8 mouse cellular contexts compared by ENCODE assay signal in genomic region chr17:27057517-27058055, GRCm38 (mm10). TPM values are rescaled to one million over a fixed set of nuclear protein-coding genes. Genes with fewer than 3 reads are reported as not detected.
A peak's percentile ranks its signal among the peaks of the same experiment; 100 is the strongest.
DNase-seq lines count a peak whose midpoint lies in the region; ATAC-seq lines count a peak whose summit lies in the region.

No protein-coding gene starts in this region.

- no peak for DNase-seq in kidney, postnatal 14 days
- peak; percentile 22 for DNase-seq in NIH3T3 (ENCODE audit: low read depth)
- DNase-seq in adrenal gland, postnatal 25 days, result no peak
- no peak for DNase-seq in right cerebral cortex, postnatal 36 days (ENCODE audit: low spot score in 2 of 2)
- no peak for DNase-seq in ovary, postnatal 14 days (ENCODE audit: low spot score)

- peak overlapping the region; percentile 97 for H3K27ac ChIP-seq in kidney, embryonic 15.5 days
- H3K27ac ChIP-seq in hindbrain, embryonic 12.5 days, result no peak overlapping the region
- H3K27ac ChIP-seq in midbrain, embryonic 15.5 days, result no peak overlapping the region

- H3K27me3 ChIP-seq in kidney, embryonic 15.5 days, result peaks cover 15% of the 10 kb centered on the region; the same call in 1 of the 2 replicates
- H3K27me3 ChIP-seq in hindbrain, embryonic 12.5 days, result peaks cover 54% of the 10 kb centered on the region
- H3K27me3 ChIP-seq in midbrain, embryonic 15.5 days (replicated peaks), result peaks cover 46% of the 10 kb centered on the region

- H3K36me3 ChIP-seq in kidney, embryonic 15.5 days, result no peaks in the 10 kb centered on the region
- no peaks in the 10 kb centered on the region for H3K36me3 ChIP-seq in hindbrain, embryonic 12.5 days
- H3K36me3 ChIP-seq in midbrain, embryonic 15.5 days (replicated peaks), result no peaks in the 10 kb centered on the region

- H3K9me3 ChIP-seq in kidney, embryonic 15.5 days (replicated peaks), result no peaks in the 10 kb centered on the region
- H3K9me3 ChIP-seq in hindbrain, embryonic 12.5 days (replicated peaks), result no peaks in the 10 kb centered on the region
- H3K9me3 ChIP-seq in midbrain, embryonic 15.5 days, result no peaks in the 10 kb centered on the region

- ATAC-seq in kidney, embryonic 15.5 days (replicated peaks; ENCODE audit: low FRiP score), result no peak
- ATAC-seq in hindbrain, embryonic 12.5 days (ENCODE audit: low FRiP score), result no peak
- no peak for ATAC-seq in midbrain, embryonic 15.5 days (replicated peaks)

- 4% methylated on average over 24 of the region's 24 CpGs for WGBS in kidney, embryonic 15.5 days
- 1% methylated on average over 24 of the region's 24 CpGs for WGBS in hindbrain, embryonic 12.5 days
- WGBS in midbrain, embryonic 15.5 days, result 2% methylated on average over 24 of the region's 24 CpGs

- peak overlapping the region; percentile 70 for H3K4me3 ChIP-seq in kidney, embryonic 15.5 days (replicated peaks)
- H3K4me3 ChIP-seq in hindbrain, embryonic 12.5 days, result peak overlapping the region; percentile 48
- H3K4me3 ChIP-seq in midbrain, embryonic 15.5 days, result peak overlapping the region; percentile 44

- H3K4me1 ChIP-seq in kidney, embryonic 15.5 days, result peaks cover 54% of the 10 kb centered on the region
- peaks cover 17% of the 10 kb centered on the region for H3K4me1 ChIP-seq in hindbrain, embryonic 12.5 days
- H3K4me1 ChIP-seq in midbrain, embryonic 15.5 days, result peaks cover 11% of the 10 kb centered on the region

- peak overlapping the region; percentile 70 for H3K9ac ChIP-seq in kidney, embryonic 15.5 days
- H3K9ac ChIP-seq in hindbrain, embryonic 12.5 days, result peak overlapping the region; percentile 59
- H3K9ac ChIP-seq in midbrain, embryonic 15.5 days, result peak overlapping the region; percentile 32

- peak overlapping the region; percentile 97 for H3K4me2 ChIP-seq in kidney, embryonic 15.5 days
- peak overlapping the region; percentile 62 for H3K4me2 ChIP-seq in hindbrain, embryonic 12.5 days (replicated peaks)
- peak overlapping the region; percentile 68 for H3K4me2 ChIP-seq in midbrain, embryonic 15.5 days

RNA-seq across cellular contexts. Expression of gene Itpr3, which starts 0.5 kb away (rescaled TPM):
- polyA plus RNA-seq in kidney, embryonic 15.5 days (2015; fragmentation: Nextera tagmentation; extraction: Ambion mirVana), result 7.4 and 8.3 TPM in 2 replicates
- 2.5 and 2.8 TPM in 2 replicates for polyA plus RNA-seq in hindbrain, embryonic 12.5 days (2016; fragmentation: Nextera tagmentation; extraction: Ambion mirVana)
- polyA plus RNA-seq in midbrain, embryonic 15.5 days (2015; fragmentation: Nextera tagmentation; extraction: Ambion mirVana), result 0.78 and 0.80 TPM in 2 replicates
- total RNA-seq in adrenal gland, postnatal 25 days (2021), result 6.1 and 7.4 TPM in 2 replicates

RNA-seq across cellular contexts. Expression of gene Bak1, which starts 28.8 kb away (rescaled TPM):
- 7.1 and 8.5 TPM in 2 replicates for polyA plus RNA-seq in kidney, embryonic 15.5 days (2015; fragmentation: Nextera tagmentation; extraction: Ambion mirVana)
- polyA plus RNA-seq in hindbrain, embryonic 12.5 days (2016; fragmentation: Nextera tagmentation; extraction: Ambion mirVana), result 3.3 and 3.5 TPM in 2 replicates
- polyA plus RNA-seq in midbrain, embryonic 15.5 days (2015; fragmentation: Nextera tagmentation; extraction: Ambion mirVana), result 3.5 and 4.2 TPM in 2 replicates
- total RNA-seq in adrenal gland, postnatal 25 days (2021), result 35.7 and 43.8 TPM in 2 replicates
